Mouse (Mus musculus): ENCODE data around the gene Gm26620.

The Gm26620 gene

DNA sequence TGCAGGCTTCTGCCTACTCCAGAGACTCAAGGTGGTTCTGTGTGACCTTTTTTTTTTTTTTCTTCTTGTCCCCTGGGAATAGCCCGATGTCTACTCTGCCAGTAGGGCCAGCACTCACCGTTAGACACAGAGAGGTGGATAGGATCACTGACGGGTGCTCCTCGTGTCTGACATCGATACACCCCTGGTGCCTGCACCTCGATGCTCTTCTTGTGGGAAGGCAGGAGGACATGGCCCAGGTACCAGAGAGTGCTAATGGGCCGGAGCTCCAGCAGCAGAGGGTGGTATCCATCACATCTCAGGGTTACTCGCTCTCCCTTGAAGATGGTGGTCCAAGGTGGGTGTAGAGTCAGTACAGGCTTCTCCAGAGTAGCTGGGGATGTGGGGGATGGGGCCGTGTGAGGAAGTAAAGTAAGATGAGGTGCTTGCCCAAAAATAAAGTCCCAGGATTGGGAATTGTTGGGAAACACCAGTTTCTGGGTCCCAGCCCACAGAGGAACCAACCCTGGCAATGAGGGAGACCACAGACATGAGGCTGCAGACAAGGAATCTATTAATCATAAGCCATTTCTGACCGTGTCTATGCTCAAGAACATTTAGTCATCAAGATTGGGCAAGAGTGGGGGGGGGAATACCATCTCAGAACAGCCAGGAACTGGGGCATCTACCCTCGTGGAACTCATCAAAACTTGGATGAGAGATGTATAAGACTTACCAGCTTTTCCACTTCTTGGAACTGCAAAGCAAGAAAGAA is 27.2 kb downstream of the Gm26620 start:
- DNase-seq (ENCODE audit: low spot score), result no peak

DNA sequence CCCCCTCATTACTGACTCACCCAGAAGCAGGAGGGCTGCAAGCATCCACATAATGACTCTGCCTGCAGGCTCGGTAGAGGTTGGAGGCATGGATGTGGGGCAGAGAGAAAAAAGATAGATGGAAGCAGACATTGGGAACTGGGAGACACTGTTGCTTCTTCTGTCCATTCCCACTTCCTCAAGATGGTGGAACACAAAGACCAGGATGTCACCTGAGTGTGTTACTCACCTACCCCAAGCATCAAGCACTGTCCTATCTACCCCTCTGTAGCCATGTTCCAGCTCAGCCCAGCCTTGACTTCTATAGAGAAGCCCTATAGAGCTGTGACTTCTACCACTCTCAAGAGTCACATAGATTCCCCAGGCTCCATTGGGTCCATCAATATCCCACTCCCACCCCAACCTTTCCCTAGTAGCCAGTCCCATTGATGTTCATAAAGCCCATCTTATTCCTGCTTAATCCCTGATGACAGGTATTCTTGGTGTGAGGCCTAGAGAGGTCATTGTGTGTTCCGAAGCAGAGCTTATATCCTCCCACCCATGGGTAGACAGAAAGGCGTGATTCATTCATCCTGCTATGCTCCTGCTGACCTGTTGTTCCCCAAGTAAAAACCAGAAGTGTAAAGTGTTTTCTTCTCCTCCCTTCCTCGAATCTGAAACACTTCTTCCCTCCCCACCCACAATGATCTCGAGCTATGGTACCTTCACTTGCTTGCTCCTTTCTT is 28.2 kb downstream of the Gm26620 start, which contains the start of gene Fcrlb:
TSS of gene Fcrlb (minus strand) at position 51 of the 725 bp plus-strand sequence.
- DNase-seq (ENCODE audit: low spot score), result no peak

DNA sequence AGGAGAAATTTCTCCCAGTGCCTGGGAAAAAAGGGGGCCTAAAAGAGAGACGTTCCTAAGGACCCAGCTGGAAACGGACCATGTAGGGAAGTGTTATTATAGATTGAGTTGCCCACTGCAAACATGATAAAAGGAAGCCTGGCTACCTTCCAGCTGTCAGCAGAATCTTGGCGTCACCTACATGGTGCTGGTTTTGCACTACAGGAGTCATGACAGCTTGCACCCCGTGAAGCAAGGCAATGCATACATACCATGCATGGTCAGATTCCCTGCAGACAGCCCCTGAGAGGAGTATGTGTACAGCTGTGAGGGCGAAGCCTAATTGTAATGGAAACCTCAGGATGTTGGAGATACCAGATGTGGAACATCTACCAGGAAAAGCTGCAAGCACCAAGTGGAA is 30.8 kb downstream of the Gm26620 start:
- DNase-seq (ENCODE audit: low spot score), result no peak

DNA sequence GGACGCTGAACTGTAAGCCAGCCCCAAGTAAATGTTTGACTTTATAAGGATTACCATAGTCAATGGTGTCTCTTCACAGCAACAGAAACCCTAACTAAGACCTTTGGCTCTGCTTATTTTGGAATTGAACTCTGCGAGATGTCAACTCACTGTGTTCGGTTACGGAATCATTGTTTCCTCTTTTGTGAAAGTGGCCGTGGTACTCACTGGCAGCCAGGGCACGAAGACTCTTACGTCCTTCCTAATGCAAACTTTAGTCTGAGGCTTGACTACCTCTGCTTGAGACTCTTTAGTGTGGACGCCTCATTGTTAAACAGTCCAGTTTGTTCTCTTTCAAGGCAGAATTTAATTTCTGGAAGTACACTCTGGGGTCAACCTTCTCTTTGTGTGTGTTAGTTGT is 34.4 kb downstream of the Gm26620 start:
- DNase-seq (ENCODE audit: low spot score), result no peak

DNA sequence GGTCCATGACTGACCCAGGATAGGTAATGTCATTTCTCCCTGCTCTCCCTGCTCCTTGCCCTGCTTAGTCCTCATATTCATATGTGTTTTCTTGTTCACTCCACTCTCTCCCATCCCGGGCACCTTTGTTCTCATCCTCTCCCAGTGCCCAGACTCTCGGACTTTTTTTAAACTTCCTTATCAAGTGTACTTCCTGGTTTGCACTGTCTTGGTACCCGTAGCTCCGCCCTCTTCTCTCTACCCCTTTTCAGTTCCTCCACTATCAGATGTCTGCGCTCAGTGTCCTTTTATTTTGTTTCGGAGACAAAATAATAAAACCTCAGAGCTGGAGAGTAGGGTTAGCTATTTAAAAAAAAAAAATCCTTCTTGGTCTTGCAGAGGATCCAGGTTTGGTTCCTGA is 39.6 kb downstream of the Gm26620 start:
- DNase-seq (ENCODE audit: low spot score), result peak; percentile 41

DNA sequence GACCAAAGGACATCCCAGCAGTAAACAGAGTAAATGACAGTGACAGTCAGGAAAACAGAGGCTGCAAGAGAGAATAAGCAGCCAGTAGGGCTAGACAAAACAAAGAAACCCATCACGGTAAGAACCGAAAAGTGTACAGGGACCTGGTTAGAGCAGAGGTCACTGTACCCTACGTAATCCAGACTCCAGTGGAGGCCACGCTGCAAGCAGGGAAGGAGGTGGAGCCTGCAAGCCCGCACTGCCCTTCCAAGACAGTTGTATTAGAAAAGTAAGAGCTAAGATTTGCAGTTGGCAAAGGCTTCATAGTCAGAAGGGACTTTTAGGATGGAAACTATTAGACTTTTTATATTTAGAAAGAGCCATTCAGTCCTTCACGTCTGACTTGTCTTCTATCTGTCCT is 42.1 kb downstream of the Gm26620 start:
- no peak for DNase-seq (ENCODE audit: low spot score)

DNA sequence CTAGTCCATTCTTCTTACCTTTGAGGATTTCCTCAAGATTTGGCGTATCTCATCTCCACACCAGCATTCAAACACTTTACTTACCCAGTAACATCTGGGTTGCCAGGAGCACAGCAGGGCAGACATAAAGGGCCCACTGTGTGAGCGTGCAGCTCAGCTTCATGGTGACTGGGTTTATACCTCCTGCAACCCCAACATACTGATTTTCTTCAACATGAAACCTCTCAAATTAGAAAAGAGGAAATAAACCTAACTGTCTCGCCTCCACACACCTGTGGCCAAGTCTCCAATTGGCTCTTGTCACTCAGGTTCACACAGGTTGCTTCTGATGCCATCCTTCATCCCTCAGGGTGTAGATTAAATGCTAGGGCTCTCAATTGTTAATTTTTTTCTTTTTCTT is 42.5 kb downstream of the Gm26620 start, which contains the start of gene Fcrla:
TSS of gene Fcrla (minus strand) at position 206 of the 400 bp plus-strand sequence.
- DNase-seq (ENCODE audit: low spot score), result no peak

DNA sequence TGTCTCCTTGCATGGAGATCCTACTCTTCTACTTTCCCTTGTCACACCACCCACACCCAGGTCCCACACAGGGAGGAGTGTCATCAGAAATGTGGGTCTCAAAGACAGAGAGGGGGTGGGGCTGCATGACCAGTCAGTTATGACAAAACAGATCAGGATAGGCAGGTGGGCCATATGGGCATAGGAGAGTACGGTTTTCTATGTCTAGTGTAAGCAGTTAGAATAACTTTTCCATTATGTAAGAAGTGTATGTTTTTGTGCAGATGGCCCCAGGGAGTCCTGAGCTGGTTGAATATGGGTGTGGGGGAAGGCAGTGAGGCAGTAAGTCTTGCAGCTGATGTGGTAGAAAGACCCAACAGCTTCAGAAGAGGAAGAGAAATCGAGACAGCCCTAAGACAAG is 43.6 kb downstream of the Gm26620 start:
- no peak for DNase-seq (ENCODE audit: low spot score)

DNA sequence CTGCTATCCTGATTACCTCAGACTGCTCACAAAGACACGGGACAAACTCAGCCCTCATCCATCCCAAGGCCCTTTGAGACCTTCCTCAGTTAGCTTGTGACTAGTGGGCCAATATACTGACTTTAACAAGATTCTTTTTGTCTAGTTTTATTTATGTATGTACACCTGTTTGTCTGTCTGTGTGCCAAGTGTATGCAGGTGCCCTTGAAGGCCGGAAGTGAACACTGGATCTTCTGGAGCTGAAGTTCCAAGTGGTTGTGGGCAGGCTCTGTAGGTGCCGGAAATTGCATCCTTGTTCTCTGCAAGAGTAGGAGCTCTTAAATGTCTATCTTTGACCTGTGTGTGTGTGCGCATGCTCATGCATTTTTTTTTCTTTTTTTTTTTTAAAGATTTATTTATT is 44.4 kb downstream of the Gm26620 start:
- no peak for DNase-seq (ENCODE audit: low spot score)

DNA sequence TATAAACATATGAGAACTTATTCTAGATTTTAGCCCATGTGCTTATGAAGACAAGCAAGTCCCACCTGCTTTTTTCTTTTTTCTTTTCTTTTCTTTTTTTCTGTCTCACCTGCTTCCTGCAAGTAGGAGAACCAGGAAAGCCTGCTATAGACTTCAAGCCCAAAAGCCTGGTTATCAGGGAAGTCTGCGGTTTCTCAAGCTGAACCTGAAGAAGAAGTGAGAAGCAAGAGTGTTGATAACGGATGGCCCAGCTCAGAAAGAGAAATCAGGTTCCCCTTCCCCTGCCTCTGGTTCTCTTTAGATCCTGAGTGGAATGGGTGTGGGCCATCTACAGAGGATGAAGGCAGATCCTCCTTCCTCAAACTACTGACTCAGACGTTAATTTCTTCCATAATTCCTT is 47.2 kb downstream of the Gm26620 start:
- DNase-seq (ENCODE audit: low spot score), result no peak

DNA sequence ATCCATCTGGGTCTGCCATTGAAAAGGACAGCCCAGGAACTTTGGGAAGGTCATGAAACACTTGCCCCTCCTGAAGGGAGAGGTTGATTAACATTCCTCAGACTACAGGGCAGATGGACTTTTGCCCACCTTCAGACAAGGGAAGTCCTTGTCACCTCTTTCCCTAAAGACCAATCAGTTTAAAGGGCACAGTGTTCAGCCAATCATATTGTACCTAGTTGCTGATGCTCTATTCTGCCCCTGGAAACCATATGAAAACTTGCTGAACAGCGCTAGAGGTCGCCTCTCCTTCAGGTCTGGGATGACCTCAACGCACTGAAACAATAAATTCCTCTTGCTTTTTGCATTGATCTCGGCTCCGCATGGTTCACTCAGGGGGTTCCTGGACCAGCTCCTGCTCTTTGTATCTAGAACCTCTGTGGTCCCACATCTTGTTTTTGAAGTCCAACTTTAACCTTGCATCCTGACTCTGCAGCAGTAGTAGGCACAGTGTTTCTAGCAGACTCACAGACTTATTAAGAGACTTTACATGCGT is 48.6 kb downstream of the Gm26620 start:
- DNase-seq (ENCODE audit: low spot score), result no peak

DNA sequence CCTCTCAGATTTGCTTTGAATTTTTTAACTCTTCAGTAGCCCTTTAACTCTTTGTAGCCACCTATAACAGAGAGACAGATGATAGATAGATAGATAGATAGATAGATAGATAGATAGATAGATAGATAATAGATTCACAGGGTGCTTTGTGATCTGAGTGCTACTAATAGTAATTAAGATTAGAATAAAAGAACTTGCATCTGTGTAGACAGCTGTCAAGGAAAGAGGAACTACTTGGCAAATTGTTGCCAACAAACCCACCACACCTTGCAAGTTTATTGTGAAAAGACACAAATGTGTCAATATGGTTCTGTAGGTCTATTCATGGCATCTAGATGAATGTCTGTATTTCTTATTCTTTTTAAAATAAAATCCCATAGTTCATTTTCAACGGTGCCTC is 49.1 kb downstream of the Gm26620 start:
- no peak for DNase-seq (ENCODE audit: low spot score)

DNA sequence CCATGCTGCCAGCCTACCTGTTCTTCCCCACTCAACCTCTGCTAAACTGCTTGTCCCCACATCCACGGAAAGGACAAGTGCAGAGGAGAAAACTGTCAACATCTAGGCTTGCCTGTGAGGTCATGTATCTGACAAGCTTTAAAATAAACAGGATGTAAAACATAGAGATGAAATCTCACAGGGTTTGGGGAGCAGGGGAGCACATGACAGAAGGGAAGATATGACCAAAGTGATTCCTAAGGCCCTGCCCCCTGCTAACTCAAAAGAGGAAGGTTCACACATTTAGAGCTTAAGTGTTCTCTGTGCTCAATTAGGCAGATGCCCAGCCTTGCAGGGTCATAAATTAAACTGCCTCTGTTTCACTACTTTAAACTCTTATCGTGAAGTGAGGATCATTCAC is 49.5 kb downstream of the Gm26620 start:
- DNase-seq (ENCODE audit: low spot score), result peak; percentile 26

All from lung, postnatal 25 days (tissue).